Mouse (Mus musculus): ENCODE results near the gene Cklf.

DNA sequence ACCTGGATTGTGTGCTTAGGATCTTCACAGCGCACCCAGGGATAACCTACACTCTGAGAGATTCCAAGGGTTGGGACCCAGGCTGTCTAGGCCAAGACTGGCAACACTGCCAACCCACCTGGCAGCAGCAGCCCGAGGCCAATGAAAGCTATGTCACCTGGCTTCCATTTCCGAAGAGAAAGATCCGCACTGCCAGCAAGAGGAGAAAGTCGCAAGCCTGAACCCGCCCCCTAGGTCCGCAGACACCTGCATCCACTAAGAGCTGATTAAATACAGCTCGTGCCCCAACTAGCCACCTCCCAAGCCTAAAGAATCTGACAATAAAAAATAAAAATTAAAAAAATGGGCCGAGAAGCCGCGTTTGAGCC lies 2.8 kb upstream of the Cklf start:
- TF ChIP-seq CHD2 (IDR thresholded peaks at IDR 0.05; ENCODE audit: low read depth, low read length) (no peak), ZC3H11A (IDR thresholded peaks at IDR 0.05; ENCODE audit: borderline replicate concordance, low read depth, low read length) (no peak), ZNF384 (IDR thresholded peaks at IDR 0.05; ENCODE audit: low read depth, low read length) (no peak), MAFK (IDR thresholded peaks at IDR 0.05; ENCODE audit: insufficient read depth, low read depth, low read length) (no peak), HCFC1 (IDR thresholded peaks at IDR 0.05; ENCODE audit: borderline replicate concordance, insufficient read depth, low read length) (no peak)

Data from ES-E14 (cell line).